Mouse (Mus musculus) left cerebral cortex, postnatal 4 days (tissue): ENCODE measurements around the gene Hey2. TPM values are rescaled to one million over a fixed set of nuclear protein-coding genes. Genes with fewer than 3 reads are reported as not detected.

ENCODE experiments used
- DNase-seq: peaks from one replicate; pipeline ENCODE4 v3.0.0-alpha.2; 2022
- intact Hi-C: fragments of 180-260 bp; cut with DNase I; formaldehyde crosslinking; loops from one replicate; pipeline ENCODE4 v1.15.1; 2025
- total RNA-seq, 2 experiments: library from RNA; stranded (reverse); gene quantifications; 2 replicates each; pipeline ENCODE4 v1.2.3; 2021

The Hey2 gene
- total RNA-seq, 2 experiments from 2014 or later, result 4.4 to 4.8 TPM

DNA sequence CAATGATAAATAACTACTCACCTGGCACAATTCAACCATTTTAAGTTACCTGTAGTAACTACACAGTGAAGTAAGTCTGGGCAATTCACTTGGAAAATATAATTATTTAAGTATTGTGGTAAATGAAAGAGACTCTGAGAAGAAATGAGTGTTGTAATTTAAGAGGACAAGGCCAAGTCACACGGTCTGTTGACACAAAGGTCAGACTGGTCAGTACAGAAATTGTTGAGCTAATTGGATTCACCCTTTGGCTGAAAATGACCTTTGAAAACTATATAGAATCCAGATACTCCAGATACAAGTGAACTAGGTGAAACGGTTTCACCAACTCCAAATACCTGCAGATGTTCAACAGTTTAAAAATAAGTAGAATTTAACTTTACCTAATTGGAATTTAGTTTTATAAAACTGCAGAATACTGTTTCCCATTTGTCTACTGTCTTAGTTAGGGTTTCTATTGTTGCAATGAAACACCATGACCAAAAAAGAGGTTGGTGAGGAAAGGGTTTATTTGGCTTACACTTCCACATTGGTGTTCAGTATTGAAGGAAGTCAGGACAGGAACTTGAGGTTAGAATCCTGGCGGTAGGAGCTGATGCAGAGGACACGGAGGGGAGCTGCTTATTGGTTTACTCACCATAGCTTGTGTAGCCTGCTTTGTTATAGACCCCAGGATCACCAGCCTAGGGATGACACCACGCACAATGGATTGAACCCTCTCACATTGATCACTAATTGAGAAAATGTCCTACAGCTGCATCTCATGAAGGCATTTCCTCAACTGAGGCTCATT, 45.9 kb downstream of the Hey2 start:
- no peak for DNase-seq
- intact Hi-C loops, result no loop called here

DNA sequence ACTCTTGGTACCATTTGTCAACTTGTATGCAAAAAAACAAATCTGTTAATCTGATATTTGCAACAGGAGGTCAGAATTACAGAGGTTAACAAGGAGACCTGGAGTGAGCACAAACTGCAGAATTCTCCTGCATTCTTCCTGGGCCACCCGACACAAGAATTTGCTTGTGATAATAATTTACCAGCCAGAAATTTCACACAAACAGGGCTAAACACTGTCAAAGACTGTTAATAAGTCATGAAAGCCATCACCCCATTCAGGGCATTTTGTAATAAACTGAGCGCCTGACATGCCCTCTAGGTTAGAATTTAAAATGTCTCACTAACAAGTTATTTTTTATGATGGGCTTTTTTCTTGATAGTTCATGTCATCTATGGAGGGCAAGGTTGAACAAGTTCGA, 51.6 kb downstream of the Hey2 start:
- no peak for DNase-seq
- intact Hi-C loops, result no loop called here

DNA sequence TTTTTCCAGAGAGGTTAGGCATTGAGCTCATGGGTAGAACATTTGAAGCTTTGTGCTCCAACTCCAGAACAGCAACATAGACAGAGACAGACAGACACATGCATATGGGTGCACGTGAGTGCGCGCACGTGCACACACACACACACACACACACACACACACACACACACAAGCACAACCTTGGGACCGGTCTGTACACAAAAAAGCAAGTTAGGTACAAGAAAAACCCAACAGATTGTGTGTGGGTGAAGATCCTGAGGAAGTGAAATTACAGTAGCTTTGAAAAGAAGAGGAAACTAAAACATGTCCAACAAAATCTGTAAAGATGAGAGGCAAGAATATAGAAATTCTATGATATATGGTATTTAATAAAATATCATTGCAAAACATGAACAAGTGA, 53.1 kb downstream of the Hey2 start:
- intact Hi-C loops, result no loop called here

DNA sequence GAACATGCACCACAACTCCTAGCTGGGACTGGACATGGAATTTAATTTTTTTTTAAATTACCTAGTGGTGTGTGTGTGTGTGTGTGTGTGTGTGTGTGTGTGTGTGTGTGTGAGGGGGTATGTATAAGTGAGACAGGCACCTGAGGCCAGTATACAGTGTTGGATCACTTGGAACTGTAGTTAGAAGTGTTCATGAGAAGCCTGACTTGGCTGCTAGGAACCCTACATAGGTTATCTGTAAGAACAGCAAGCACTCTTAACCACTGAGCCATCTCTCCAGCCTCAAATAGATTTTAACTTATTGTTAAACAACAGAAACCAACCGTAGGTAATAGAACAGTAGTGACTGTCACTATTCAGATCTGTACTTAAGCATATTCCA, 54.3 kb downstream of the Hey2 start:
- no peak for DNase-seq
- intact Hi-C loops, result no loop called here

More for the DNA sequence above, 53.1 kb downstream of the Hey2 start:
- DNase-seq, result no peak

DNA sequence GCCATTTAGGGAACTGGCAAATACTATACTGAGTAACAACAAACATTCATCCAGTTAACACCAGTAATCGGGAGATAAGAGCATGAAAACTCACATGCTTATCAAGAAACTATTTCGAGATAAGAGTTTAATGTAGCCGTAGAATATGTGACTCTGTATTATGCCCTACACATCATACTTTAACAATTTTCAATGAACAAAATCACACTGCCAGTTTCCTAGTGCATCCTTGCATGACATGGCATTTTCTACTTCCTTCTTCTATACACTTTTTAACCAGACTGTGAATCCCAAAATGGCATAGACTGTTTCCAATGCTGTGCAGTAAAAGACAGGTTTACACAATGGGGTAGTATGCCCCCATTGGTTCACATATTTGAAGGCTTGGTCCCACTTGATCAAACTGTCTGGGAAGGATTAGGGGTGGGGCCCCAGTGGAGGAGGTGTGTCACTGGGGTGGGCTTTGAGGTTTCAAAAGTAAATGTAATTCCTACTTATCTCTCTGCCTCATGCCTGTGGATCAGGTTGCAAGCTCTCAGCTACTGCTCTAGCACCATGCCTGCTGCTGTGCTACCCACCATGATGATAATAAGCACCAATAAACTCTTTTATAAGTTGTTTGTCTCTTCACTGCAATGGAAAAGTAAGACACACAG, 54.8 kb downstream of the Hey2 start:
- DNase-seq, result no peak
- intact Hi-C loops, result no loop called here

DNA sequence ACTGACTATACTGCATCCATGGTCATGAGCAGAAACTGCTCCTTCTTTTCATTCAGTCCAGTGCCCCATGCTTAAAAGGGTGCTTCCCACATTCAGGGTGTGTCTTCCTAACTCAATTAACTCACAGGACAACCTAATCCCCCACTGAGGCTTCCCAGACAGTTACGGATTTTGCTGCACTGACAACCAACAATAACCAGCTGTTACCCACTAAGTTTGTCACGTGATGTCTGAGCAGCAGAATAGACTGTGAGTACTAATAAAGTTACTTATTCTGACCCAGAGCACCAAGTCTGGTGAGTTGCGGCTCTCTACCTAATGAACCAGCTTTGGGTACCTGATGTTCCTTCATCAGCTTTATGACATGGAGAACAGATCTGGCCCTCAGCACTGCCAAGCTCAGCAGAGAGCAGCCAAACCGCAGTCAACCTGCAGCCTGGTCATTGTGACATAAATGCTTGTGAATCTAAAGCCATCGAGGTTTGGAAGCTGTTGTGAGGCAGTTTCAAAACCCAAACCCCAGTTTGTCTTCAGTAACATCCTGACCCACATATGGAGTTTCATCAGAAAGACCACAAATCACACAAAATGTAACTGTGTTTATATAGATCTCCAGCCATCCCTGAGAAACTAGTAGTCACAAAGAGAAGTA, 56.4 kb downstream of the Hey2 start:
- DNase-seq, result no peak
- intact Hi-C loops, result no loop called here

Other genes starting within 250 kb of the Hey2 start
- gene Trmt11, start 242.1 kb downstream of the Hey2 start, total RNA-seq, result 10 to 100 TPM; 11.1 to 12.4 TPM
- 10 to 100 TPM; 26.4 to 33.8 TPM for gene Hint3, start 213.2 kb downstream of the Hey2 start, total RNA-seq
- 10 to 100 TPM; 63.6 to 66.2 TPM for gene Ncoa7, start 39.5 kb downstream of the Hey2 start, total RNA-seq